Mouse (Mus musculus): ENCODE results near the gene Pcx. TPM values are rescaled to one million over a fixed set of nuclear protein-coding genes. Genes with fewer than 3 reads are reported as not detected.
"Not testable (repeated sequence)": the region's sequence is repeated elsewhere in the genome, so short reads cannot be mapped to it uniquely, and the experiment has no call there.

Pcx gene
- total RNA-seq, 4 experiments from 2014 or later, result 38.8 to 58.2 (median 43.9) TPM

DNA sequence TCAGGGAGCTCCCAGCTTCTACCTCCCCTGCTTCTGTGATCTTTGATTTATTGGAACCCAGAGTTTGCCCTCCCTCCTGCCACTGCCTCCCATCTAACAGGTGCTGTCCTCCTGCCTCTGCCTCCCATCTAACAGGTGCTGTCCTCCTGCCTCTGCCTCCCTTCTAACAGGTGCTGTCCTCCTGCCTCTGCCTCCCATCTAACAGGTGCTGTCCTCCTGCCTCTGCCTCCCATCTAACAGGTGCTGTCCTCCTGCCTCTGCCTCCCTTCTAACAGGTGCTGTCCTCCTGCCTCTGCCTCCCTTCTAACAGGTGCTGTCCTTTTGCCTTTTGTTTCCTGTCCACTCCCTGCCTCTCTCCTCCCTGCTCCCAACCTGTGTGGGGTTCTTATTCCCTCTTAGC is 76.5 kb downstream of the Pcx start:
- DNase-seq (ENCODE audit: low spot score), result not testable (repeated sequence)

DNA sequence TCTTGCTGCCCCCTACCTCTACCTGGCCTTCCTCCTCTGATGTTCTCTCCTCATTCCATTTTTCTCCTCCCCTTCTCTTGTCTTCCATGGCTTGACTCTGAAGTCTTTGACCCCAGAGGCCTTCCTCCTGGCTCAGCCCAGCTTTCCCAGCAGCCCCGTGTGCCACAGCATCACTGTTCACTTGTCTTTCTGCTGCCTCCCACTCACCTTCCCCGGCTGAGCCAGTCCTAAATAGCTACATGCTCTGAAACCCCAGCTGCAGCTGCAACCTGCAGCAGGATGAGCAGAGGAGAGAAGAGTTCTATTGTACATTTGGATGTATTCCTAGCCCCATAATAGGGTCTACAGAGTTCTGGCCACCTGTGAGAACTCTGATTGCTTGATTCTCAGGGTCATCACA is 77.2 kb downstream of the Pcx start:
- no peak for DNase-seq (ENCODE audit: low spot score)

DNA sequence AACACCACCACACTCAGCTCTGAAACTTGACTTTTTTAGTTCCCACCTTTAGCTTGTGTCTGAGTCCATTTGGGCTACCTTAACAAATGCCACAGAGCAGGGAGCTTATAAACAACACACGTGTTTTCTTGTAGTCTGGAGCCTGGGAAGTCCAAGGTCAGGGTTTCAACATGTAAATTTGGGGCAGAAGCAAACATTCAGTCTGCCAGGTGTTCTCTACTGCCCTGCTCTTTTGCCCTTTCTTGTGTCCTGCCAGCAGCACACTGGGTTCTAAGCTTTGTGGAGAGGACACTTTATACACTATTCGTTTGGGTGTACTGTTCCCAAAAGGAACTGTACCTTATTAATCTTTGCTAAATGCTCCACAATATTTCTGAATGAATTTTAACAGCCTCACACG is 78.2 kb downstream of the Pcx start:
- no peak for DNase-seq (ENCODE audit: low spot score)

DNA sequence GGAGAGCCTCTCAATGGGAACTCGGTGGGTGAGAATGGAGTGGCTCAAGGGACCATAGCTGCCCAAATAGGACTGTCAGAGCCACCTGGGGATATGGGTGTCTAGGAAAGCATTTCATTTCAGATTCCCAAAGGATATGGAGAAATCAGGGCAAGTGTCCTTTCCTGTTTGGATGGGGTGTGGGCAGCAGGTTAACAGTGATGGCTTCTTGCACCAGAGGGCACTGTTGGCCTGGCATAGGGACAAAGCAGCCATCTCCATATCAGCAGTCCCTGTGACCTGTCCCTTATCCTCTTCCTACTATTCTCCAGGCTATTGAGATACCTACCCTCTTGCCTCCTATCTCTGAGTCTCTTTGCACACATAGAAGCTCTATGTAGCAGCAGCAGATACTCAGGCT is 78.8 kb downstream of the Pcx start:
- no peak for DNase-seq (ENCODE audit: low spot score)

DNA sequence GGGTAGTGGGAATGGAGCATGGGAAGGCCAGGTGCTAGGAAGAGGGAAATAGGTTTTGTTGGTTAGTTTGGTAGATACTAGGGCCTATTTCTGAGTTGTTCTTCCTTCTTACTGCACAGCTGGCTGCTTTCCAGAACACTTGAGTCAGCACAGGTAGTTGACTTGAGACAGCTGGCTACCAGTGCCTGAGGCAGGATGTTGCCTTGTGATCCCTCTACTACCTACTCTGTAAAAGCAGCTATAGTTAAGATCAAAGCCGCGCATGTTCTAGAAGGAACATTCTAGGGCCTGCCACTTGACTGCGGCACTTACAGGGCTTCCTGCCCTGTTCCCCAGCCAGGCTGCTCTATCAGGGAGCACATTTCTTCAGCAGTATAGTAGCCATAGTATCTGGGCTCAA is 79.8 kb downstream of the Pcx start:
- DNase-seq (ENCODE audit: low spot score), result no peak

DNA sequence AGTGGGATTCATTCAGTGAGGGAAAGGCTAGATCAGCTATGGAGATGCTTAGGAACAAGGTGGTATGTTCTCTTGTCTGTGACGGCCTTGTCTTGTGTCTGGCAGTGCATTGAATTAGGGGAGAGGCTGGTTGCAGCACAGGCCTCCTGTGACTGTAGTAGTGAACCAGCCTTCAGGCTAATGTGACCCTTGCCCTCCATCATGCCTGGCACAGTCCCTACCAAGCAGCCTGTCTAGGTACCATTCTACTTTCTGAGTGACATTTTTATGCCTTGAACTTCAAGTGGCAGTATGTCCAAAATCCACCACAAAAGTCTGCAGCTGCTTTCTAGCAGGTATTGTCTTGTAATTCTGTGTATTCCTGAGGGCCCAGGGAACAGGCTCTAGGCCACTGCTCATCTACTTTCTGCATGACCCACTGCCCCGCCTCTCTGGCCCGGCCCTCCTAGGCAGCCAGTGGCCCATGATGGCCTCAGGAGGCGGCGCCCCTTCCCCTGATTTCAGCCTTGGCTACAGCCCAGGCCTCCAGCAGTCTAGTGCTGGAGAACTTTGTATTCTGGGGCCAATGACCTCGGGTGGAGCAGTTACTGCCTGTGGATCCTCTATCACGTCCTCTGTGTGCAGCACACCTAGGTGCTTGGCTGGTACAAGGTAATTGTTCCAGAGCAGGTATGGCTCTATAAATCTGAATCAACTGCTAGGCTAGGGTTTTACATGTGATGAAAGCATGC is 83.7 kb downstream of the Pcx start:
- DNase-seq (ENCODE audit: low spot score), result no peak

DNA sequence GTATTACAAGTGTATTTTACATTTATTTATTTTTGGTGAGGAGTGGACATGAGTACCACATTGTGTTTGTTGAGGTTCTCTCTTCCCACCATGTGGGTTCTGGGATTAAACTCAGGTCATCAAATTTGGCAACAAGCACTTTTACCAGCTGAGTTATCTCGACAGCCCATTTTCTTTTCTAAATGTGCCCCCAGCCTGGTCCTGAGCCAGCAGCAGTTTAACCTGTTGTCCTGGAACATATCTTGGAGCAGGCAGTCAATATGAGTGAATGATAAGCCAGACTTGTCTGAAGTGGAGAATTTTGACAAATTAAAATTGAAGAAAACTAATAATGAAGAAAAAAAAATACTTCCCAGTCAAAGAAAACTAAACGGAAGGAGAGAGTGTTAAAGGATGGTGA is 85.8 kb downstream of the Pcx start:
- no peak for DNase-seq (ENCODE audit: low spot score)

DNA sequence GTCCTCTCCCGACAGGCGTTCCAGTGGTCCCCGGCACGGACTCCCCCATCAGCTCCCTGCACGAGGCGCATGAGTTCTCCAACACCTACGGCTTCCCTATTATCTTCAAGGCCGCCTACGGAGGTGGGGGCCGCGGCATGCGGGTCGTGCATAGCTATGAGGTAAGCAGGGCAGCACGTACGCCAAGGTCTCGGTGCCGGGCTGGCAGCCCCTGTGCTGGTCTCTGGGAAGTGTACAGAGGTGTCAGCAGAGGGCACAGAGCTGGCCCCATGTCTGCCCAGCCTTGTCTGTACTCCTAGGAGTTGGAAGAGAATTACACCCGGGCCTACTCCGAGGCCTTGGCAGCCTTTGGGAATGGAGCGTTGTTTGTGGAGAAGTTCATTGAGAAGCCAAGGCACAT is 92.2 kb downstream of the Pcx start:
- no peak for DNase-seq (ENCODE audit: low spot score)

DNA sequence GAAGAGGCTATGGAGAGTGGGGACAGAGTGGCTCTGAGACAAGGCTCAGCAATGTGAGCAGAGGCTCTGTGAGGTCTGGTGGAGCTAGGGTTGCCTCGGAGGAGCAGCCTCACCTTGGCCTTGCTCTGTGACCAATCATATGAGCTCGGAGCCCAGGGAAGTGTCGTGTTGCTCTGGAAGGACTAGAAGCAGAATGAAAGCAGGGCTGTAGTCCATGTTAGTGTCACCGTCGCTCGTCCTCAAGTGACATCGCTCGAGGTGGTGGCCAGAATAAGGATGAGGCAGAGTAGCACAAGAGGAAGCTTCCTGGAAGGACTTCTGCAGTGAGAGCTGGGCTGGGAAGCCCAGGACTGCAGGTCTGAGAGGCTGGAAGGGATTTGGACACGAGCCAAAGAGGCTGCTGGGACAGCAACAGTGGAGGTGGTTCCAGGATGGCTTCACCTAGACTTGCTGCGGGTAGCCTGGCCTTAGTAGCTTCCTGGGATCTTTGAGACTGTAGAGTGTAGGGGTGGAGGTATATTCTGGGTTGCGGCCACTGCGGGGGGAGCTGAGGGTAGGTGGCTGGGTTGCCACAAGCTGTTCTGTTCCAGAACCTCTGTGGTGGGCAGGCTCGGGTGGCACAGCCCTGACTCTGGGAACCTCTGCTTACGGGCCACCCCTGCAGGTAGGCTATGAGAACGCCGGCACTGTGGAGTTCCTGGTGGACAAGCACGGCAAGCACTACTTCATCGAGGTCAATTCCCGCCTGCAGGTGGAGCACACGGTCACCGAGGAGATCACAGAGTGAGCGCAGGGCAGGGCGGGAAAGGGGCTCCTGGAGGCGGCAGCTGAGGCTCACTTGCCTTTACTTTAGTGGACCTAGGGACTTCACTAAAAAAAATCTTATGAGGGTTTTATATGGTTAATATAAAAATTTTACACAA is 93.8 kb downstream of the Pcx start:
- no peak for DNase-seq (ENCODE audit: low spot score)

DNA sequence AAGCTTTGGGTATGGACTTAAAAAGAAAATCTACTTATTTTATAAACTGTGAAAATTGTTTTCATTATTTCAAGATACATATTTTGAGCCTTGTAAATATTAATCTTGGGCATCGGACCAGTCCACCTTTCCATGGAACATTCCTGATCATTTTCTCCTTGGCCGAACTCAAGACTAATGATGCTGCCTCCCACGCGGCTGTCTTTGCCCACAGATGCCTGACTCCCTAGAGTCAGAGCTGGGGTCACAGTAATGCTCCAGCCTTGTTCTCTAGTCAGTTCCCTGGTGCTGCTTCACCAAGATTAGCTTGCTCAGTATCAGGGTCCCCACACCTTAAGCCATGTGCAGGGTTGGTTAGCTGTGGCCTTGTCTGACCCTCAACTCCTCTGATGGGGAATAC is 95.4 kb downstream of the Pcx start:
- DNase-seq (ENCODE audit: low spot score), result no peak

DNA sequence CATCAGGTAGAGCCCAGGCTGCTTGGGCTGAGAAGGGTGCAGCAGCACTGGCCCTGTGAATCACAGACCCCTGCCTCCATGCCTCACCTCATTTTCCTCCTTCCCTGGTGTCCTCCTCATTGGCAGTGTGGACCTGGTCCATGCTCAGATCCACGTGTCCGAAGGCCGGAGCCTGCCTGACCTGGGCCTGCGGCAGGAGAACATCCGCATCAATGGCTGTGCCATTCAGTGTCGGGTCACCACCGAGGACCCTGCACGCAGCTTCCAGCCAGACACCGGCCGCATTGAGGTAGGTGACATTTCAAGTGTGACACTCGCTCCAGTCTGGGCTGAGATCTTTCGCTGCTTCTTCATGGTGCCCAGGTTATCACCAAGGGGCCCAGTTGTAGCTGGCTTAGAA is 97.1 kb downstream of the Pcx start:
- DNase-seq (ENCODE audit: low spot score), result no peak

DNA sequence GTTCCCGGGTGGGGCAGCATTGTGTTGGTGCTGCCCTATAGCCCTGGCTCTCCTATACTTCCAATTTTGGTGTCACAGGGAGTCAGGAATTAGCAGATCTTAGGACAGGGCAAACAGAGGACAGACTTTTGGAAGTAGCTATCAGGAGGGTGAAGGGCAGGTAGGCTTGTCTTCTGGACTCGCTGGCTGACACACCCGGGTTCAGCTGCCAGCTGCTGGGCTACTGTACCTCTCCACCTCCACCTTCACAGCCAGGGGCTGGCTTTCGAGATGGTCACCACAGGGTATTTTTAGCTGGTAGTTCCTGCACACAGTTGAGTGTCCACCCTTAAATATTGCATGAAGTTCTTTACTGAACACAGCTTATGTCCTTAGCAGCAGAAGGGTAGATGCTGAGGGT is 98.2 kb downstream of the Pcx start:
- DNase-seq (ENCODE audit: low spot score), result no peak

DNA sequence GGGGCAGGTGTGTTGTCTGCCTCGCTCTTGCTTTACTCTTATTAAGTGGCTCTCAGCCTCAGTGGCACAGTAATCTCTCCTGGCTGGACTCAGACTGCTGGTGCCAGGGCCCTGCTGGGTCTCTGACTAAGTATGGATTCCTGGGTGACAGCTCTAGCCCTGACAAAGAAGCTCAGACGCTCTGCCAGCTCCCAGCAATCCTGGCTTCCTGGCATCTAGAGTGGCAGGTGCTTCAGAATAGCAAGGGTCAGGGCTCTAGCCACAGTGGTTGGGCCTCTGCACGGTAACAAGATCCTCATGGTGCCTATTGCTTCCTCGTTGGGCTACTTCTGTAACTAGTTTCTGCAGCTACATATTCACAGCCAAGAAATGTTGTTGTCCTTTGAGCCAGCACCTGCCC is 99.8 kb downstream of the Pcx start:
- peak; percentile 36 for DNase-seq (ENCODE audit: low spot score)

DNA sequence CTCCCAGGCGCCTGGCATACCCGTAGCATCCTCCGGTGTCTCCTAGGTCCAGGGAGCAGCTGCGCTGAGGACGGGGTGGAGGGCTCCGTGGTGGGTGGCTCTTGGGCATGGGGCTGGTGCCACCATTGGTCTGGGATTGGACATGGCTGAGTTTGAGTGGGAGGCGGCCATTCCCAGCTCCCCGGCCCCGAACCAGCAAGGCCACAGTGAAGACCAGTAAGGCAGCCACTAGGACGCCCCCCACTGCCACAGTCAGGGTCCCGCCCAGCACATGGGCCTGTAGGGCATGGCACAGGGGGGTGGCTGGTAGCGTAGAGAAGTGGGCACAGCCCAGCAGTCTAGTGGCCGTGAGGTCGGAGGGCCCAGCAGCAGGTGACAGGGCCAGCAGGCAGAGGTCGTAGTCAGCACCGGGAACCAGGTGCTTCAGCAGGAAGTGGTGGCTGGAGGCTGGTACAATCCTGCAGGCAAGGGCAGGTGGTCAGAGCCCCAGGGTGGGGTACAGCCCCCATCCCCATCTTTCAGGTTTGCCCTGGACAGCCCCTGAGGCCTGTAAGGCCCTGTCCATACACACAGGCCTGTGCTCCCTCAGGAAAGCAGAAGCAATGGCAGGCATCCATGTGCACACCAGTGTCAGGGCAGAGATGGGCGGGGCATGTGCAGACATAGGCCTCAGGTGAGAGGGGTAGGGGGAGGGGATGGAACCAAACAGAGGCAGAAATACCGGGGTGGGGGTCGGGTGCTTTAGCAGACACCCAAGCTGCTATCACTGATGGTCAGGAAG is 102.1 kb downstream of the Pcx start:
- DNase-seq (ENCODE audit: low spot score), result no peak

DNA sequence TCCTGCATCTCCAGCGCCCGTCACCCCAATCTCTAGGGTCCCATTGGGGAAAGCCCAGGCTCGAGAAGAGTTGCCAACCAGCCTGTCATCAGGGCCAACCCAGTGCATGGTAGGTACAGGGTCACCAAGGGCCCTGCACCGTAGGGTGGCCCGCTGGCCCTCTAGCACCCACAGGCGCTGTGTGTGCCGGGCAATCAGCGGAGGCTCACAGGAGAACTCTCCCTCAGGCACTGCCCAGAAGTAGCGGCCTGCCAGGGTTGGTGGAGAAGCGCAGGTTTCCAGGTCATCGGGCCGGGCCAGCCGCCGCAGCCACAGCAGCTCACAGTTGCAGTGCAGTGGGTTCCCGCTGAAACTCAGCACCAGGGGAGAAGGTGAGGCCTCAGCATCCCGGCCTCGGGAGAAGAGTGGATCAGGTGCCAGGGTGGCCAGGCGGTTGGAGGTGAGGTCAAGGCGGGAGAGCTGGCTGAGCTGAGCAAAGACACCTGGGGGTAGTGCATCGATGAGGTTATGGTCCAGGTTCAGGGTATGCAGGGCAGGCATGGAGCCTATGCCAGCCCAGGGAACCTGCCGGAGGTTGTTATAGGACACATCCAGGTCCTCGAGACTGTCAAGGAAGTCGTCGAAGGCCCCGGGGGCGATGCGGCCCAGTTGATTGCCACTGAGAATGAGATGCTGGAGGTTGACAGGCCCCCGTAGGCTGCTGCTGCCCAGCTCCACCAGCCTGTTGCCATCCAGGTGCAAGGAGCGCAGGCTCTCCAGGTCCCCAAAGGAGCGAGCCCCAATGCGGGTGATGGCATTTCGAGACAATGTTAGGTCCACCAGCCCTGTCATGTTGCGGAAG is 103.4 kb downstream of the Pcx start:
- DNase-seq (ENCODE audit: low spot score), result no peak

DNA sequence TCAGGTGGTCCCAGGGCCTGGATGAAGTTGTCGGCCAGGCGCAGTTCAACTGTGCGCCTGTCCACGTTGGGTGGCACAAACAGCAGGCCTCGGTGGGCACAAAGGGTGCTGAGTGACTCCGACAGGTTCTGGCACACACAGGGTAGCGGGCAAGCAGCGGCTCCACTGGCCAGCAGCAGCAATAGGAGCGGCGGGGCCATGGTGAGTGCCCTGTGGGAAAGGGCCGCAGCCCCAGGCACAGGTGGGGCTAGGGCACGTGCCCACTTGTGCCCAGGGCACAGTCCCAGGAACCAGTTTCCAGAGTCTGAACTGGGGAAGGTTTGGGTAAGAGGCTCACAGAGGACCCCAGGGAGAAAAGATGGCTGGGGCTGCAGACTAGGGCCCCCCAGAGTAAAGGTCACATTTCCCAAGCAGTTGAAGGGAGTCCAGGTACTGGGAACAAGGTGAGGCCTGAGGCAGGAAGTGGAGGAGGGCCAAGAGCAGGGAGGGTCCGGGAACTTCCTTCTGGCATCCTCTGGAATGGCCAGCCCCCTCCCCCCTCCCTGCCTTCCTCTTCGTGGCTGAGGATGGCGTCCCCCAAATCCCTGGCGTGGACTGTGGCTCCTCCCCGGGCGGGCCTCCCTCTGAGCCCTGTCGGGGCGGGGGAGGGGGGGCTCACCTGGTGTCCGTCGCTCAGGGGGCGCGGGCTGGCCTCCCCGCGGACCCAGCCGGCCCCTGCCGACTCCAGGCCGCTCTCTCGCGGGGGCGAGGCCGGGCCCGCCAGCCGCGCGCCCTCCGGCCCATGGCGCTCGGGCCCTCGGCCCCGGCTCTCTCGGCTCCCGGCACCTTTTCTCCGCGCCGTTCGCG is 104.3 kb downstream of the Pcx start:
- no peak for DNase-seq (ENCODE audit: low spot score)

DNA sequence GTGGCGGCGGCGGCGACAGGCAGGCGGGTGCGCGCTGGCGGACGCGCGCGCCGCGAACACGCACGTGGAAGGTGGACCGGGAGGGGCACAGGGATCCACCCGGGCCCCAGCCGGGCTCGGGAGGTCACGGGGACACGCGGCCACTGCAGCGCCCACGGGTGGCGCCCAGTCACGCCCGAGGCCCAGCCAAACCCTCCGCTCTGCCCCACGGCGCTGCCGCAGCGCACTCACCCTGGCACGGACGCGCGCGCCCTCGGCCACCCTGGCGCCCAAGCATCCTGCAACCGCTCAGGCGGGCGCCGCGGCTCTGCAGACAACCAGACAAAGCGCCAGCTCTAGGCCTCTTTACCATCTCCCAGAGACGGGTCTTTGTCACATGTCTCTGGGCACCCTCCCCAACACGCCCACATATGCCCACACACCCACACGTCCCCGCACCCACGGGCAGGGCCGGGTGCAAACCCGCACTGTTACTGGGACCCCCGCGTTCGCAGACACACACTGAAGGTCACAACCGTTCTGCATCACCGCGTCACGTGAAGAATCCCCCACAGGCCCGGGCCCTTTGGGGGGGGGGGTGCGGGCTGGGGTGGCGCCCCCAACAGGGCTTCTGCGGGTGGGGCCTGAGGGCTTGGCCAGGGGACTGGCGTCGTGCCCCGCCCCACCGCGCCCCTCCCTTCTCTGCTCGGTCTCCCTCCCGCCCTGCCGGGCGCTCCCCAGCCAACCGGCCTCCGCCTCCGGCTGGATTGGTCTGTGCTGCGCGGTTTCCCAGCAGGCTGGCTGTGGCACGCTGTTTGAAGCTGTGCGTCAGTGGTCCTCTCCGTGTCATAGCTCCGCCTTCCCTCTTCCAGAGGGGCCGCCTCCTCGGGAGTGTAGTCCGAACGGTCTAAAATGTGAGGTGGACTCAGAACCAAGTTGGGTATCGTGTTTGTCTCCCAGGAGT is 105.2 kb downstream of the Pcx start, which contains the start of gene Lrfn4:
Gene Lrfn4, minus strand, starts transcription at position 517 of the 943 bp plus-strand sequence.
- DNase-seq (ENCODE audit: low spot score), result peak; percentile 78

DNA sequence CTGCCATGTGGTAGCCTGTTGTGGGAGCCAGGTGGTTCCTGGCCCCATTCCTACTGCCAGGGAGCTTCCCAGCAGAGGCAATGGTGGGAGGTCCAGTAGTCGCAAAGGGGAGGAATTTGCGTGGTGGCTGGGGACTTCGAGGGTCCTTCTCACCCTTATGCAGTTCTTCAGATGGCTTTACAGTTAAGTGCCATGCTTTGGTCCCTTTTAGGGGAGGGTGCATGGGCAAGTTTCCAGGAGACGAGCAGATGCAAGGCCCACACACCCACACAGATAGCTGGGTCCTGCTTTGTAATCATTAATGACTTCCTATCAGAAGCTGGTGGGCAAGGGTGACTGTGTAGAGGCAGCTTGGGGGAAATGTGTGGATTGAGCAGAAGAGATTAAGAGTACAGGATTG is 106.3 kb downstream of the Pcx start:
- DNase-seq (ENCODE audit: low spot score), result no peak

DNA sequence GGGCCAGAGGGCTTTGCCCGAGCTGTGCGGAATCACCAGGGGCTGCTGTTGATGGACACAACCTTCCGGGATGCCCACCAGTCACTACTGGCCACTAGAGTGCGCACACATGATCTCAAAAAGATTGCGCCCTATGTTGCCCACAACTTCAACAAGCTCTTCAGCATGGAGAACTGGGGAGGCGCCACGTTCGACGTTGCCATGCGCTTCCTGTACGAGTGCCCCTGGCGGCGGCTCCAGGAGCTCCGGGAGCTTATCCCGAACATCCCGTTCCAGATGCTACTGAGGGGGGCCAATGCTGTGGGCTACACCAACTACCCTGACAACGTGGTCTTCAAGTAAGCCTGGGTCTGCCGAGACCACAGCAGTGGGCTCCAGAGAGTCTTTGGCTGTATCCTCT is 107.9 kb downstream of the Pcx start:
- no peak for DNase-seq (ENCODE audit: low spot score)

All from heart, adult 8-10 months (tissue).